Mouse (Mus musculus) inflammation-experienced regulatory T-cells, adult 16 weeks (primary cell): Measurements from ENCODE around the gene Msh5. TPM values are rescaled to one million over a fixed set of nuclear protein-coding genes. Genes with fewer than 3 reads are reported as not detected.

ENCODE experiments used
- polyA plus RNA-seq: library from polyadenylated mRNA; unstranded; fragments of 100-300 nt; shearing (Covaris generic); gene quantifications from one replicate; pipeline ENCODE4 v1.2.1, GENCODE M21; 2017

The Msh5 gene
- polyA plus RNA-seq, 1 experiment from 2014 or later, result 1.5 TPM

Other genes with a start within 250 kb of the Msh5 start
- gene Cyp21a1, start 242.2 kb downstream of the Msh5 start, polyA plus RNA-seq, result not detected
- 38.5 TPM for gene Stk19, start 209.8 kb downstream of the Msh5 start, polyA plus RNA-seq
- 96.4 TPM for gene Dxo, start 209.7 kb downstream of the Msh5 start, polyA plus RNA-seq
- 169 TPM for gene Skiv2l, start 196.5 kb downstream of the Msh5 start, polyA plus RNA-seq
- 48.6 TPM for gene Nelfe, start 196.4 kb downstream of the Msh5 start, polyA plus RNA-seq
- gene Cfb, start 184.2 kb downstream of the Msh5 start, polyA plus RNA-seq, result 1.4 TPM
- 0.66 TPM for gene Zbtb12, start 167.3 kb downstream of the Msh5 start, polyA plus RNA-seq
- not detected for gene Gm20547, start 164.7 kb downstream of the Msh5 start, polyA plus RNA-seq
- 3.3 TPM for gene C2, start 148.5 kb downstream of the Msh5 start, polyA plus RNA-seq
- 45.6 TPM for gene Ehmt2, start 148.3 kb downstream of the Msh5 start, polyA plus RNA-seq
- gene Slc44a4, start 132.3 kb downstream of the Msh5 start, polyA plus RNA-seq, result not detected
- 107 TPM for gene Neu1, start 115.5 kb downstream of the Msh5 start, polyA plus RNA-seq
- 15.1 TPM for gene Hspa1b, start 87.5 kb downstream of the Msh5 start, polyA plus RNA-seq
- not detected for gene Gm20481, start 76.8 kb downstream of the Msh5 start, polyA plus RNA-seq
- 4.3 TPM for gene Hspa1a, start 74.6 kb downstream of the Msh5 start, polyA plus RNA-seq
- gene Hspa1l, start 74.0 kb downstream of the Msh5 start, polyA plus RNA-seq, result 0.13 TPM
- gene Lsm2, start 64.9 kb downstream of the Msh5 start, polyA plus RNA-seq, result 60.3 TPM
- 276 TPM for gene Vars, start 45.8 kb downstream of the Msh5 start, polyA plus RNA-seq
- gene Vwa7, start 30.2 kb downstream of the Msh5 start, polyA plus RNA-seq, result 0.44 TPM
- 4.4 TPM for gene Sapcd1, start 18.7 kb downstream of the Msh5 start, polyA plus RNA-seq
- gene Clic1, start 3.2 kb upstream of the Msh5 start, polyA plus RNA-seq, result 611 TPM
- 2.5 TPM for gene Ddah2, start 12.3 kb upstream of the Msh5 start, polyA plus RNA-seq
- not detected for gene Ly6g6c, start 18.6 kb upstream of the Msh5 start, polyA plus RNA-seq
- gene Mpig6b, start 19.4 kb upstream of the Msh5 start, polyA plus RNA-seq, result not detected
- not detected for gene Ly6g6e, start 30.2 kb upstream of the Msh5 start, polyA plus RNA-seq
- not detected for gene Ly6g6d, start 31.3 kb upstream of the Msh5 start, polyA plus RNA-seq
- gene Ly6g6f, start 38.9 kb upstream of the Msh5 start, polyA plus RNA-seq, result not detected
- gene Abhd16a, start 42.5 kb upstream of the Msh5 start, polyA plus RNA-seq, result 86.4 TPM
- gene Ly6g5c, start 61.5 kb upstream of the Msh5 start, polyA plus RNA-seq, result not detected
- gene Ly6g5b, start 68.7 kb upstream of the Msh5 start, polyA plus RNA-seq, result 2.4 TPM
- gene Gpank1, start 74.7 kb upstream of the Msh5 start, polyA plus RNA-seq, result 62.3 TPM
- gene Csnk2b, start 75.3 kb upstream of the Msh5 start, polyA plus RNA-seq, result 279 TPM
- 5.5 TPM for gene D17H6S53E, start 79.6 kb upstream of the Msh5 start, polyA plus RNA-seq
- not detected for gene Apom, start 85.3 kb upstream of the Msh5 start, polyA plus RNA-seq
- 48.9 TPM for gene Bag6, start 88.4 kb upstream of the Msh5 start, polyA plus RNA-seq
- 17.8 TPM for gene Prrc2a, start 118.2 kb upstream of the Msh5 start, polyA plus RNA-seq
- gene Aif1, start 129.3 kb upstream of the Msh5 start, polyA plus RNA-seq, result 7.4 TPM
- 9.5 TPM for gene Lst1, start 141.7 kb upstream of the Msh5 start, polyA plus RNA-seq
- gene Ltb, start 147.7 kb upstream of the Msh5 start, polyA plus RNA-seq, result 1,703 TPM
- 46.9 TPM for gene Tnf, start 155.3 kb upstream of the Msh5 start, polyA plus RNA-seq
- gene Lta, start 158.6 kb upstream of the Msh5 start, polyA plus RNA-seq, result 140 TPM
- 1.6 TPM for gene Gm16181, start 174.1 kb upstream of the Msh5 start, polyA plus RNA-seq
- gene Atp6v1g2, start 186.9 kb upstream of the Msh5 start, polyA plus RNA-seq, result 8.7 TPM
- gene Nfkbil1, start 189.0 kb upstream of the Msh5 start, polyA plus RNA-seq, result 23.1 TPM
- gene Ddx39b, start 195.0 kb upstream of the Msh5 start, polyA plus RNA-seq, result 257 TPM
- gene H2-D1, start 216.0 kb upstream of the Msh5 start, polyA plus RNA-seq, result 7,111 TPM